Mouse (Mus musculus) cerebellum, postnatal 25 days (tissue): ENCODE data around the gene Fut2.

Source experiments
- DNase-seq, 2 experiments: peaks; one replicate each; pipeline ENCODE4 v3.0.0; 2021; ENCODE audit warnings: mixed read lengths in 2 of 2

The Fut2 gene

GRCm38 (mm10) chr7:45702316-45702715 lies 36.1 kb upstream of the Fut2 start:
- no peak for DNase-seq

GRCm38 (mm10) chr7:45701607-45702006 lies 35.4 kb upstream of the Fut2 start:
- peak; percentile 21 to 43 for DNase-seq

GRCm38 (mm10) chr7:45701072-45701471 lies 34.9 kb upstream of the Fut2 start:
- DNase-seq, result peak; percentile 52 to 62

GRCm38 (mm10) chr7:45700301-45701015 lies 34.3 kb upstream of the Fut2 start:
- DNase-seq, result peak; percentile 83 to 84

GRCm38 (mm10) chr7:45699523-45700141 lies 33.4 kb upstream of the Fut2 start, which contains the start of gene Car11:
TSS of gene Car11 (plus strand) at chr7:45699843.
- peak; percentile 71 to 77 for DNase-seq

- DNase-seq, result peak in 1 of 2 experiments; percentile 40
These were observed 31.7 kb upstream of the Fut2 start for GRCm38 (mm10) chr7:45697894-45698293.

- no peak for DNase-seq
These were observed 28.9 kb upstream of the Fut2 start for GRCm38 (mm10) chr7:45695098-45695497.

- peak in 1 of 2 experiments; percentile 20 for DNase-seq
These were observed 27.9 kb upstream of the Fut2 start, which contains the start of gene Sec1 for GRCm38 (mm10) chr7:45693921-45694591. TSS of gene Sec1 (minus strand) at chr7:45694402.

- no peak for DNase-seq
These were observed 26.2 kb upstream of the Fut2 start for GRCm38 (mm10) chr7:45692364-45692763.

- DNase-seq, result no peak
These were observed 23.6 kb upstream of the Fut2 start for GRCm38 (mm10) chr7:45689800-45690199.

GRCm38 (mm10) chr7:45689099-45689498 lies 22.9 kb upstream of the Fut2 start:
- DNase-seq, result no peak

GRCm38 (mm10) chr7:45686841-45687240 lies 20.6 kb upstream of the Fut2 start:
- no peak for DNase-seq

GRCm38 (mm10) chr7:45685811-45686210 lies 19.6 kb upstream of the Fut2 start:
- no peak for DNase-seq

- no peak for DNase-seq
These were observed 17.3 kb upstream of the Fut2 start, which contains the start of gene Ntn5 for GRCm38 (mm10) chr7:45683396-45684050. TSS of gene Ntn5 (plus strand) at chr7:45684022.

GRCm38 (mm10) chr7:45682144-45683126 lies 16.2 kb upstream of the Fut2 start:
- DNase-seq, result peak; percentile 91 to 95

- DNase-seq, result peak; percentile 75 to 77
These were observed 15.0 kb upstream of the Fut2 start for GRCm38 (mm10) chr7:45681046-45681736.

- DNase-seq, result peak in 1 of 2 experiments; percentile 46
These were observed 13.9 kb upstream of the Fut2 start for GRCm38 (mm10) chr7:45679966-45680621.

- DNase-seq, result no peak
These were observed 12.3 kb upstream of the Fut2 start for GRCm38 (mm10) chr7:45678513-45678912.

- DNase-seq, result no peak
These were observed 11.6 kb upstream of the Fut2 start for GRCm38 (mm10) chr7:45677627-45678295.

GRCm38 (mm10) chr7:45668921-45669320 lies 2.7 kb upstream of the Fut2 start:
- no peak for DNase-seq
